In genomic region chr5:3466069-3466877, GRCm38 (mm10) we compare ENCODE assay signal across 13 mouse cellular contexts.
A peak's percentile ranks its signal among the peaks of the same experiment; 100 is the strongest.
DNase-seq lines count a peak whose midpoint lies in the region; ATAC-seq lines count a peak whose summit lies in the region.
"Had no signal": no experiment of that assay in that cellular context is flagged by ENCODE, and none has a peak within 500 bp of the region (broad histone marks: within the 10 kb centered on the region; RNA-seq: fewer than 3 reads in every experiment).

No protein-coding gene starts in this region.

- H3K4me3 ChIP-seq in heart, embryonic 11.5 days (ENCODE audit: low read depth, low read length): no peak overlapping the region
- H3K4me3 ChIP-seq: midbrain, embryonic 12.5 days had no signal

- H3K27me3 ChIP-seq in heart, embryonic 11.5 days (ENCODE audit: control insufficient read depth, insufficient read depth, low read length): no peaks in the 10 kb centered on the region
- H3K27me3 ChIP-seq: midbrain, embryonic 12.5 days had no signal

- H3K4me2 ChIP-seq in heart, embryonic 11.5 days: no peak overlapping the region
- H3K4me2 ChIP-seq: hindbrain, embryonic 14.5 days; midbrain, embryonic 12.5 days had no signal

- no peak overlapping the region for H3K9ac ChIP-seq in heart, embryonic 11.5 days (ENCODE audit: low read depth, low read length)
- H3K9ac ChIP-seq: hindbrain, embryonic 14.5 days; midbrain, embryonic 12.5 days had no signal

- WGBS in heart, embryonic 11.5 days (ENCODE audit: insufficient replicate concordance): 62% methylated on average over 7 of the region's 7 CpGs

- peaks cover 14% of the 10 kb centered on the region for H3K4me1 ChIP-seq in heart, embryonic 11.5 days (ENCODE audit: control insufficient read depth, insufficient read depth, low read length)
- H3K4me1 ChIP-seq: midbrain, embryonic 12.5 days had no signal

- H3K27ac ChIP-seq in heart, embryonic 11.5 days (ENCODE audit: low read depth, low read length): no peak overlapping the region
- H3K27ac ChIP-seq: hindbrain, embryonic 14.5 days; midbrain, embryonic 12.5 days had no signal

- intact Hi-C loops in heart, postnatal 10 days (cut with DNase I): no loop called here

- H3K36me3 ChIP-seq in heart, embryonic 11.5 days (ENCODE audit: control insufficient read depth, insufficient read depth, low read length): no peaks in the 10 kb centered on the region
- H3K36me3 ChIP-seq: midbrain, embryonic 12.5 days had no signal

- ATAC-seq in heart, embryonic 11.5 days (replicated peaks; ENCODE audit: insufficient number of reproducible peaks, low FRiP score, low TSS enrichment): no peak
- ATAC-seq in erythroblast, adult 5-6 weeks (replicated peaks; ENCODE audit: low FRiP score, poor library complexity, severe bottlenecking): no peak

- DNase-seq in heart, adult 11 months: peak; percentile 97
- DNase-seq in adipocyte (ENCODE audit: low spot score): peak; percentile 72
- DNase-seq in heart, postnatal 10 days: peak; percentile 62 to 68
- peak; percentile 30 for DNase-seq in lung, postnatal 25 days (ENCODE audit: low spot score)
- no peak for DNase-seq in cerebellum, postnatal 4 days (ENCODE audit: low spot score in 2 of 2)
- no peak for DNase-seq in right cerebral cortex, postnatal 14 days
- DNase-seq: adrenal gland, postnatal 25 days; cerebellum, adult 8-10 months; right cerebral cortex, postnatal 25 days had no signal

- H3K9me3 ChIP-seq in heart, embryonic 11.5 days (replicated peaks; ENCODE audit: control insufficient read depth, low read length): no peaks in the 10 kb centered on the region
- H3K9me3 ChIP-seq: midbrain, embryonic 12.5 days had no signal

Comparison
In these comparisons a context has a peak if more than half of its experiments do, and no peak if none do; other contexts are left out.
1. DNase-seq: peak in heart, adult 11 months (single experiment), adipocyte (single experiment), heart, postnatal 10 days (2 of 2) and lung, postnatal 25 days (single experiment); none in cerebellum, postnatal 4 days (0 of 2) and right cerebral cortex, postnatal 14 days (single experiment).